Mouse (Mus musculus) T-helper 2 cell (primary cell): ENCODE measurements around the gene Ovca2.

ENCODE experiments used
- in situ Hi-C: fragments of 300-600 bp; cut with MboI, MseI; formaldehyde crosslinking; loops from one replicate; pipeline ENCODE4 v1.15.1; 2025; ENCODE audit warnings: high pct_unique_total_duplicates

The Ovca2 gene

DNA sequence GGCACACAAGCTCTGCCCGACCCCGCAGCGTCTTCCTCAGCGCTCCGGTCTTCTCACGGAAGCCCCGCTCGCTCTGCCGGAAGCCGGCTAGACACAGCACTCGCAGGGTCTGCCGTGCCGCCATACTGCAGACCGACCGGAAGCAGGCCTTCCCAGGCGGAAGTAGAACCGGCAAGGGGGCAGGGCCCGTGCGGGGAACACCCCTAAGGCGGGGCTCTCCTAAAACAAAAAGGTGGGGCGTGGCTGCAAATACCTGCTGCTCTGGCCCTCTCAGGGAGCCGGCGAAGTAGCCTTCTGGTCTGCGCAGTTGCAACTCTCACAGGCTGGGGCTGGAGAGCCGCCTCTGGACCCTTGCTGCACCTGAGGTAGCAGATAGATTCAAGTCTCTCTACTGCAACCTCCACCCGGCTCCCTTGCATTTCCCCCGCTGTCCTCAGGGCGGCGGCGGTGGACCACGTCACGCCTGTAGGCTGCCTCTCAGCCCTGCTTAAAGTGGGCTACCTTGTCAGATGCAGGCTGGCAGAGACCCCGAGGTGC lies at the start of gene Ovca2:
Gene Ovca2, minus strand, starts transcription at position 164 of the 537 bp plus-strand sequence.
- in situ Hi-C loops, result no loop called here

DNA sequence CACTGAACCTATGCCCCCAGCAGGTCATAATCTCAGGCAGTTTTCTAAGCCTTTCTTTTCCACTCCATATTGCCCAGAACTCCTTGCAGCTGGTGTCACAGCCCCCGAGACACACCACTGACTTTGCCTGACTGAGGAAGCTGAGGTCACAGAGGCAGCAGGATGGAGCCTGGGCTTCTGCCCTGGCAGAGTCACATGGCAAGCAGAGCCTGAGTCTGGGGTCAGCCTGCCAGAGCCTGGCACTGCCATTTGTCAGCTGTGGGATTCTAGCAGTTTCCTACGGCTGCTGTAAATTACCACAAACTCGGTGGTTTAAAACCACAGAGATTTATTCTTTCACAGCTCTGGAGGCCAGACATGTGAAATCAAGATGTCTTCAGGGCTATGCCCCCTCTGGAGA lies 49.0 kb upstream of the Ovca2 start:
- in situ Hi-C loops, result loop anchor here (5.0 kb wide), 1 partner anchor 45 kb away; no protein-coding TSS in a partner anchor

DNA sequence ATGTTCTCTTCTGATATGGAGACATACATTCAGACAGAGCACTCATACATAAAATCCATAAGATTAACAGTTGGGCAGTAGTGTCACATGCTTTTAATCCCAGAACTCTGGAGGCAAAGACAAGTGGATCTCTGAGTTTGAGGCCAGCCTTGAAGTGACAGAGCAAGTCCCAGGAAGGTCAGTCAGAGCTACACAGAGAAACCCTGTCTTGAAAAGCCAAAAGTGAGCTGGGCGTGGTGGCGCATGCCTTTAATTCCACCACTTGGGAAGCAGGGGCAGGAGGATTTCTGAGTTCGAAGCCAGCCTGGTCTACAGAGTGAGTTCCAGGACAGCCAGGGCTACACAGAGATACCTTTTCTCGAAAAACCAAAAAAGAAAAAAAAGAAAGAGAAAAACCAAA lies 46.2 kb upstream of the Ovca2 start:
- in situ Hi-C loops, result loop anchor here (5.0 kb wide), 1 partner anchor 43 kb away; no protein-coding TSS in a partner anchor

DNA sequence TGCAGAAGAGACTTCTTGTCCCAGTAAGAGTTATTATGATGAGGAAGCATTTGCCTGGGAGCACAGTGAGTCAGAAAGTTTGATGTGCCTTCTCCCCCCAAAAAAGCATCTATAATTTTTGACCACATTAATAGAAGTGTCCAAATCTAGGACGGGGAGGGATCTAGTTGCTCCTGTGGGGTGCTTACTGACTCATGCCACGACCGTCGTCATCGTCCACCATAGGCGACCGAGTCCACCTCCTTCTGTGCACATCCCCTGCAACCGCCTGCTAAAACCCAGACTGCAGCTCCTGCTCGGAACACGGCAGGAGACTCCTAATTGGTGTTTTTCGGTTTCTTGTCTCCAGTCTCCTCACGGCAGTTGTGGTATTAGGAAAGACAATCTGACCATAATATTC lies 45.4 kb upstream of the Ovca2 start:
- in situ Hi-C loops, result no loop called here

DNA sequence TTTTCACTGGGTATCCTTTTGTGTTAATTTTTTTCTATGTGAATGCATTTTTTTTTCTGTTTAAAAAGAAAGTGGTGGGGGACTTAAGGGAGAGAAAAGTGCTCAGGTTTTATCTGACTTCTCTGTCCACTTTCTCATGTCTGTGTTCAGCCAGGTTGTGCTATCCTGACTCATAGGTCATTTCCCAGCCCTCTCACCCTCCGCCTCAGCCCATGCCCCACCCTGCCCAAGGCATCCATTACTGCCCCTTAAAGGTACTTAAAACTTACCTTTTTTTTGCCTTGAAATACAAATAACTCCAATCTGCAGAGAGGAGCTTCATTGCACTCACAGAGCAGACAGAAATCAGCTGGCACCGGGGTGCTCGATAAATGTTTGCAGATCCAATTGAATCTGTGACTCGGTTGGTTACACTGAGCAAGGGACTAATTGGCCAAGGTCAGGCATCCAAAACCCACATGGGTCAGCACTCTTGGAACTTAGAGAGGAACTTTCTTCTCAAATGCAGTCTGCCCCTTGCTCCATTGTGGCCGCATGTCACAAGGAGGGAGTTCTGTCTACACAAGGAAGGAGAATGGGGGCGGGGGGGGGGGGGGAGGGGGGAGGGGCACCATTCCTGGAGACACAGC lies 42.0 kb upstream of the Ovca2 start:
- in situ Hi-C loops, result no loop called here

DNA sequence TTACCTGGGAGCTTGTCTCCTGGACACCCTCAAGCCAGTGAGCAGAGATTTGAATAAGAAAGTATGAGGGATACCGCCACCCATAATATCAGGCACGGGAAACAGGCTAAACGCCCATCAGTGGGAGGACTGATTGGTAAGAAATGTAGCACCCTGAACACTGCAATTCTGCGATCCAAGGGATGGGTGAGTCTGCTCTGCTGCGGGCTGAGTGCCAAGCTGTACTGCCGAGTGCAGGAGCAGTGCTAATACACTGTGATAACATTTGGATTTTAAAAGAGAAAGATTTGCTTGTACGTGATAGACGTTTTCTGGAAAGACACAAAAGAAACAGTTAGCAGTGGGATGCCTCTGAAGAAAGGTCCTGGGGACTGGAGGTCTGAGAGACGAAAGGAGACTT lies 41.5 kb upstream of the Ovca2 start:
- in situ Hi-C loops, result no loop called here

DNA sequence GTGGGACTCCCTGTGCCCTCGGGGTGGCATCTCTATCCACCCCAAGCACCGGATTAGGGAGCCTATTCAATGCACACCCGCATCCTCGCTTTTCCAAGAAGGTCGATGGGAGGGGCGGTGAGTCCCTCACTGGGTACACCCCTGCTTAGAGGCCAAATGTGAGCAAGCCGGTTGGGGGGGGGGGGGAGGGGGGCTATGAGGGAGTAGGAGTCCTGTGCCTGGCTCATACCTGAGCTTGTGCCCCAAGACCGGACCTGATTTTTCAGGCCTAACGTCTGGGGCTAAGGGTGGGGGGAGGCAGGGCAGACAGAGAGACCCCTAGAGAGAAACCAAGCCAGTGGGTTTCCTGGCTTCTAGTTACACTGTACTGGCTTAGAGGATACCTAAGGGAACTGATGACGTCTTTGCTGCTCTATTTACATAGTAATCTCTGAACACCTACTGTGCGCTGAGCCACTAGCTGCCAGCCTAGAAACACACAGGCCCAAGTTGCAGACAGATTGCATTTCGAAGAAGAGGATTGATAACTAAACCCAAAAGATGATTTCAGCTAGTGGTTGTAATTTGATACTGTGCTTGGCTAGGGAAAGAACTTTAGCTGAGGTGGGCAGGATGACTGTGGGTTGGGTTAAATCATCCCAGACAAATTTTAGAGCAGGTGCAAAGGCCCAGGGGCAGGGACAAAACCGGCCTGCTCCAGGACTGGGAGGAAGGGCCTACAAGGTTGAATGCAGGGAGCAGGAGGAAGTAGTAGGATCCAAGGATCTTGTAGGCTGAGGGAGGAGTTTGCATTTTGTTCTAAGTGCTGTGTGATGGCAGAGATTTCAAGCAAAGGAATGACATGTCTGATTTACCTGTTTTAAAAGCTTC lies 35.7 kb upstream of the Ovca2 start:
- in situ Hi-C loops, result no loop called here

DNA sequence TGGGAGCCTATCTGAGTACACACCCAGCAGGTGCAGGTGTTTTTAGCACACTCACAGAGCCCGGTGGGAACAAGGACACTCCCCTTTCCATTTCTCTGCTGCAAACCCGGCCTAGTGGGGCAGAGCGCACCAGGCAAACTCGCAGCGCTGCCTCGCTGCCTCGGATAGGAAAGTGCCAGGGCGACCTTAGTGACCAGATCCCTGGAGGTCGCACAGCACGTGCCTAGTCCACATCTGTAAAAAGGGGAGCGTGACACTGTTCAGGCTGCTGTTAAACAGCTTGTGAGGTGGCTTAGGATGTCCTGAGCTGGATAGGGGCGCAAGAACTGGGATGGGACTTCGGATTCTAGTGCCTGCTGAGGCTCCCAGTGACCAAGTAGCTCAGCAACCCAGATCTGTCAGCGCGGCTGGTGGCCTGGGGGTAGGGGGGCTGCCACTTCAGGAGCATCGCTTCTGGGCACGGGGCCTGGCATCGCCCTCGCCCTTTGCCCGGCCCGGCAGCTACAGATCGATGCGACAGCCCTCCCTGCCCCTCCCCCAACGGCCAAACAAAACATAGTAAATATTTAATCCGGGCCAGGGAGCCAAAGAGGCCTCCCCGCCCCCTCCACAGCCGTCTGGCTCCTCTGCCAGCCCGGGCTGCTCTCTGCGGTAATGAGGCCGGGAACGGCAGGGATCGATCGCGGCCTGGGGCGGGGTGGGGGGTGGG lies 34.9 kb upstream of the Ovca2 start:
- in situ Hi-C loops, result no loop called here

DNA sequence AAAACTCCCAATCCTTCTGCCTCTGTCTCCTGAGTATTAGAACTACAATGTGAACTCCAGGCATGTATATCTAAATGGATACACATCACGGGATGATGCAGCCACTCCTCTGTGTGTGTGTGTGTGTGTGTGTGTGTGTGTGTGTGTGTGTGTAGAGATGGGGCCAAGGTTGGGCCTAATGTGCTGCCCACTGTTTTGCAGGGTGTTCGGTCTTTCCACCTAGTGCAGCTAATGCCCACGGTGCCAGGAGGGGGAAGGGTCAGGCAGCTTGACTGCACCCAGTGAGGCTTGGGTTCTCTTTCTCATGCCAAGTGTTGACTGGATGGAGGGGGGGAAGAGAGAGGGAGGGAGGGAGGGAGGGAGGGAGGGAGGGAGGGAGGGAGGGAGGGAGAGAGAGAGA lies 34.2 kb upstream of the Ovca2 start:
- in situ Hi-C loops, result no loop called here

DNA sequence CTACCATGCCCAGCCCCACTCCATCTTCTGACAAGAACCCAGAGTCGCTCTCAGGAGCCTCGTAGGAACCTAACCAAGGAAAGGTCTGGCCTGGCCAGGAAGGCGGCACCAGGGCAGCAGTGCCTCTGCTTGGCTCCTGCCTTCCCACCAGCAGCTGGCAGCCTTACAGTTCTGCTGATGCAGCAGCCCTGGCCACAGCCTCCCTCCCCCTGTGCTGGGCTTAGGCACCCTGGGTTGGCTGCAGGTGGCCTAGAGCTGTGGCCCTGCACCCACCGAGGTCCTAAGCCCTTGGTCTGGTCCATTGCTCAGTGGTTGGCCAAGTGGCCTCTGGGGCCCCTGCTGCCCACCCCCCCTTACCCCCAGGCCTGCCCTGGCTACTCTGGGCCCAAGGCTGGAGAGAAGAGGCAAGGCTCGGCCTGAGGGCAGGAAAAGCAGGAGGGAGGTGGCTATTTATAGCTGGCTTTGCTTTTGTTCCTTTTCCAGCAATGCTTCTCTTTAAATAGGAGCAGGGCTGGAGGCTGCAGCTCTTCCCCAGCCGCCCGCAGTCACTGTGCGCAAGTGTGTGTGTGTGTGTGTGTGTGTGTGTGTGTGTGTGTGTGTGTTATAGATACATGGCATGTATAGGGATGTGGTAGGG lies 33.5 kb upstream of the Ovca2 start:
- in situ Hi-C loops, result no loop called here

DNA sequence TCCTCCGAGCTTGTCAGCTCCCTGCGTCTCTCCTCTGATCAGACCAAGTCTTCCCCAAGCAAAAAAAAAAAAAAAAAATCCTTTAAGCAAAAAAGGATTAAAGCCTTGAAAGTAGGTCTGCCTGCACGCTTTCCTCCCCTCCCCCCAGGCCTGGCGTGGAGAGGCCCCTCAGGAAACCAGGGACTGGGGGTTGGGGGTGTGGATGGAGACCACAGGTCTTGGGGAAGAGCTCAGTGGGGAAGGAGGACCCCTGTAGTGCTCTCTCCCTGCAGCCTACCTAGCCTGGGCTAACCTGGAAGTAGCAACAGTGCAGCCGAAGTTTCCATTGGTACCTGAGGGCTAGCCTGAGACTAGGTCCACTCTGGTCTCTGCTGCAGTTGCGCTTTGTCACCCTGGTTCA lies 32.1 kb upstream of the Ovca2 start:
- in situ Hi-C loops, result no loop called here

DNA sequence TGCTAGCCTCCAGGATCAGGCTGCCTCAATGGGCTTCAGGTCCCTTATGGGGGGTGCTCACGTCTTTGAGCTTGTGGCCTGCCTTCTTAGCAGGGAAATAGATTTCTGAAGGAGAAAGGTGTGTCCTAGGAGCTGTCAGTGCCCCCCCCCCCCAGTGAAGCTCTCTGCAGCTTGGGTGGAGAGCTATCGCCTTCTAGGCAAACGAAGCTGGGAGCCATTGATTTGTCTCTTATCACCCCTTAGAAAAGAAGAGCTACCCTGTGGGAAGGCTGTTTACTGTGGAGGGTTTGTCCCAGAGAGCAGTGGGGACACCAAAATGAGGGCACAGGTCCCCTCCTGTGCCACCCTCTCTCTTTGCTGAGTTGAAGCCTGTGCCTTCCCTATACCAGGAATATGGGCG lies 31.5 kb upstream of the Ovca2 start:
- in situ Hi-C loops, result no loop called here

DNA sequence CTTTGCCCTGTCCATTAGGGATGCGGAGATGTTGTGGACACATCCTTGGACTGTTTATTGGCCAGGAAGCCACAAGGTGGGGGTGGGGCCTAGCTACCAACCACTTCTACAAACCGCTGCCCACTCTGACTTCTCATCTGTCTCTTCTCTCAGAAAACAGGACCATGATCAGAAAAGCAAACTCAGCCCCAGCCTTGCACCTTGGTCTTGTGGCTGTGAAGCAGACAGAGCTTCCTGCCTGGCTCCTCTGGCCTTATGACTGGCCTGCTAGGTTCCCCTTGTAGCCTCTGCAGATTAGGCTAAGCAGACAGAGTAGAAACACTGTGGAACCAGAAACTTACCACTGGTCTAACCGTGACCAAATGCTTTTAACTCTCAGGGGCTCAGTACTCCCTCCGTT lies 30.7 kb upstream of the Ovca2 start:
- in situ Hi-C loops, result no loop called here

DNA sequence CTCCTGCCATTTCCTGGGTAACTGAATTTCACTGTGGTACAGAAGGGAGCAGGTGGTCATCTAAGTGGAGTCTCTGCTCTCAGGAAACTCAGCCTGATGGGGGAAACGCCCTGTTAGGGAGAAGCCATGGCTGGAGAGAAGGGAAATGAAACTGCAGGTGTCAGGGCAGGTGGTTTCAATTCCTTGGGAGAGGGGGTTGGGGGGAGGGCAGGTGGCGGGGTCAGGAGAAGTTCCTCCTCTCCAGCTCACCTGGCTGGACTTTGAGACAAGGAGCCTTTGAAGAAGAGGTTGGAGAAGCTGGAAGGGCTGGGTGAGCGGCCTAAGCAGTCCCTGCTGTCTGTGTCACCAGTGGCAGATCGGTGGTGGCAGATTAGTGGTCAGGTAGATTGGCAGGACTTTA lies 27.7 kb upstream of the Ovca2 start:
- in situ Hi-C loops, result no loop called here

DNA sequence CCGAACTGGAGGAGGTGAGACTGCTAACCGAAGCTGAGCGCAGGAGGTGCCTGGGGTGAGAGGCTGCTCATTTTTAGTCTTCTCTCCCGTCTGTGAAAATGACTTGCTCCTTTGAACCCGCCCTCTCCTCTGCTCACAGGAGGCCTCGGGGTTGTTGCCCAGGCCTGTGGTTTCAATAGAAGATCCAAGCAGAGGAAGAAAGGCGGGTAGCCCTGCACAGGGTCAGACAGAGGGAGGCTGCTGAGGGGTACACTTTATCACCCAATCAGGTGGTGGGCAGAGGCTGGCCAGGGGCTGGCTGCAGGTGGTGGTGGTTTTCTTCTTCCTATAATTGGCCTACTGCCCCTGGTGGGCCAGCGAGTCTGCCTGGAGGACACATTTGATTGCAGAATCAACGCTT lies 25.8 kb upstream of the Ovca2 start:
- in situ Hi-C loops, result no loop called here

DNA sequence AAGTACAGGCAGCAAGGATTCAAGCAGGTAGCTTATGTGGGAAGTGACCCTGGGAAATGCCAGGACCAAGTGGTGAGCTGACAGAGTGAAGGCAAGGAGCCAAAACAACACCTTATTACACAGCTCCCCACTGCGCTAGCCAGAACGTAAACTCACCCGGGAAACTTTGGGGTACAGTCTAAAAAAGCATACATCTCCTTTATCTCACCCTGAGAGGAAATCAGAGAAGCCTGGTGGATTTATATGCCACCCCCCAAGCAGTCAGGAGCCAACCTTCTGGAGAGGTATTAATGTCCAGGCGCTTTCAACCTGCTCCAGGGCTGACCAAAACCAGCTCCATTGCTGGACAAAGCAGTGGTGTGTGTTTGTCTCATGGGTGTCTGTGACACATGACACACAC lies 25.3 kb upstream of the Ovca2 start:
- in situ Hi-C loops, result no loop called here

DNA sequence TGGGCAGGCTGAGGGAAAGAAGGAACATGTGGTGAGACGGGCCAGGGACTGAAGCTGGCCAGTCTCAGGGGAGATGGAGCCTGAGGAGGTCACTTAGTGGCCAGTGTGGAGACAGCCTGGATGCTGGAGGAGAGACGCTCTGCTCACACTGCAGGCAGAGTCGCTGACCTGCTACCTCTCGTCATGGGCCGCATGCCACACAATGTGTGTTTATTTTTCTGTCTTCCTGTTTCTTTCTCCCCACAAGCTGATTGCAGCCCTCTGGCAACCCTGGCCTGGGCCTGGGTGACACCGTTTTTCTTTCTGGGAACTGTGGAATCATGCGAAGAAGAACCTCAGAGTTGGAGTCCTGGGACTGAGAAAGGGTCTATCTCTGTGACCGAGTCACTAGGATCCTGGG lies 23.1 kb upstream of the Ovca2 start:
- in situ Hi-C loops, result no loop called here

DNA sequence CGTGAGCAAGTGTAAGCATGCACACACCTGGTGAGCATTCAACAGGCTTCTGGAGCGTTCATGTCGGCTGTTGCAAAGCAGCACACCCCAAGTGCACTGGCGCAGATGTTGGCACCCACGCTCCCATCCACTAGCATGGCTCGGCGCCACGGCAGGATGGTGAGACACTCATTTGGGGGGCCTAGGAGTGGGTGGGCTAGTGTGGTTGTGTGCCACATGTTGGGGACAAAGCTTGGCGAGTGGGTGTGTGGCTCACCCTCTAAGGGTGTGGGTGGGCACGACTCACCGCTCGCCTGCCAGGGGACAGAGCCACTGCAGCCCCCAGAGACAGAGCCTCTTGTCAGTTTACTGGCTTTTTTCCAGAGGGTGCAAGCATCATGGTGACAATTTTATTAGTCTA lies 22.3 kb upstream of the Ovca2 start:
- in situ Hi-C loops, result no loop called here

DNA sequence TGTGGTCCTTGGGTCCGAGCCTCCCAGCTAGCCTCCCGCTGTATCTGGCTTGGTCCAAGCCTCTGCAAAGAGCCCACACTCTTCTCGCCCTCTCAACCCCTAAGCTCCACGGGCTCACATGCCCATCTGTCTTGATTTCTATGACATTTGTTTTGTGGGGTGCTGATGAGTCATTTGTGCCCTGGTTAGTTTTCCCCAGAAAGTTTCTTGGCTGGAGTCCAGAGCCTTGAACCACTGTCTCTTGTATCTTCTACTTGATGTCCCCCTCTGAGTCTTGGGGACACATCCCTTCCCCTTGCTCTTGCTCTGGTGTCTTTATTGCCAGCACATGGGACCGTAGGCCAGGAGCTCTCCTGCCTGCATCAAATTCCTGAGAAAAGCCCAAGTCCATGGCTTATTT lies 21.3 kb upstream of the Ovca2 start:
- in situ Hi-C loops, result no loop called here

DNA sequence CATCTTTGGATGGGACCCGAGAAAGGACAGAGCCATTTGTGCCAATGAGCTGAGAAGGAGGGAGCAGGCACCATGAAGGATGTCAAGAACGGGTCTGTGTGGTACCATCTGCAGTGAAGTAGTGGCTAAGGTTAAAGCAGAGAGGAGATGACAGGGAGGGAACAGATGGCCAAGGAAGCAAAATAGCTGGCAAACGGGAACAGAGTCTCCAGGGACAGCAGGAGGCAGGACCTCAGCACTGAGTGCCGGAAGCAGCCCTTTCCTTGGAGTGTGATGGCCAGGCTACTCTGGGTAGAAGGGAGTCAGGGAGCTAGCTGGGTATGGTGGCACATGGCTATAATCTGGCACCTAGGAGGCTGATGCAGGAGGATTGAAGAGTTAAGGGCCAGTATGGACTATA lies 20.2 kb upstream of the Ovca2 start:
- in situ Hi-C loops, result no loop called here

DNA sequence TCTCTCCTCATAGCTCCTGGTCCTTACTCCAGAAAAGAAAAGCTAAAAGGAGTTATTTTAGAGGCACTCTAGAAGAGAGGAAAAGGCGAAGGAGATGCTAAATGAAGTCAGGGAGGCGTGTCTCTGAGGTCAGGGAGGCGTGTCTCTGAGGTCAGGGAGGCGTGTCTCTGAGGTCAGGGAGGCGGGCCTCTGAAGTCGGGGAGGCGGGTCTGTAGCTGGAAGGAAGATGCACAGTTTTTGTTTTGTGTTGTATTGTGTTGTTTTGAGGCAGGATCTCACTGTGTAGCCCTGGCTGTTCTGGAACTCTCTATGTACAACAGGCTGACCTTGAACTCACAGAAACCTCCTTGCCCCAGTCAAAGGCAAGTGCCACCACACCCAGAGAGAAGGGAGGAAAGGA lies 19.3 kb upstream of the Ovca2 start:
- in situ Hi-C loops, result no loop called here

DNA sequence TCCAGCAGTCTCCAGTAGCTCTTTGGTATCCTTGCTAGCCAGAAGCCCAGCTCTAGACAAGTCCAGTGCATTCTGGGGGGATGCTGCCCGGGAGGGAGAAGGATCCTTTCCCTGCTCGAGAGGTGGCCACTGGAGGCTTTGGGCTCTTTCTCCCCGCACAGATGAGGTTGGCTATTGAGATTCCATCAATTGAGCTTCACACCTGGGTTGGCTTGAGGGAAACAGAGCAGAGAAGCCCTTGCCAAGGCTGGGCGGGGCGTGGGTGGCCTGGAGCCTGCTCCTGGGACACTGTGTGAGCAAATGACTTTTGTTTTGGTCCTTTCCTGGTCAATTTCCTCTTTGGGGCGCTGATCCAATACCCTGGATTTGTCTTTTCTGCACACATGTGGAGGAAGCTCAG lies 17.5 kb upstream of the Ovca2 start:
- in situ Hi-C loops, result no loop called here
